Mouse (Mus musculus) liver, embryonic 12.5 days (tissue): Measurements from ENCODE around the gene Slc25a39. TPM values are rescaled to one million over a fixed set of nuclear protein-coding genes. Genes with fewer than 3 reads are reported as not detected.

ENCODE experiments used
- ATAC-seq: fragments of 200-750 bp; cut with Nextera tagmentation; 2 replicates; pipeline ENCODE4 v1.8.0; 2017; ENCODE audit warnings: moderate number of reproducible peaks, mild to moderate bottlenecking, moderate library complexity
- H3K27ac ChIP-seq: fragments of 300-500 bp; sonication (generic); 2 replicates; pipeline ENCODE4 v1.5.1; 2016; ENCODE audit warnings: mild to moderate bottlenecking
- H3K27me3 ChIP-seq: fragments of 300-500 bp; sonication (generic); replicated peaks from 2 replicates; pipeline ENCODE4 v1.6.1; 2016; ENCODE audit warnings: mild to moderate bottlenecking, moderate library complexity
- H3K36me3 ChIP-seq: fragments of 300-500 bp; sonication (generic); 2 replicates; pipeline ENCODE4 v1.6.1; 2016; ENCODE audit warnings: mild to moderate bottlenecking, moderate library complexity
- H3K4me1 ChIP-seq: fragments of 300-500 bp; sonication (generic); 2 replicates; pipeline ENCODE4 v1.6.1; 2016
- H3K4me2 ChIP-seq: fragments of 300-500 bp; sonication (generic); 2 replicates; pipeline ENCODE4 v1.6.1; 2016; ENCODE audit warnings: mild to moderate bottlenecking, moderate library complexity
- H3K4me3 ChIP-seq: fragments of 300-500 bp; sonication (generic); 2 replicates; pipeline ENCODE4 v1.5.1; 2016; ENCODE audit warnings: mild to moderate bottlenecking, moderate library complexity
- H3K9ac ChIP-seq: fragments of 300-500 bp; sonication (generic); 2 replicates; pipeline ENCODE4 v1.6.1; 2016; ENCODE audit warnings: mild to moderate bottlenecking, moderate library complexity
- H3K9me3 ChIP-seq: fragments of 300-500 bp; sonication (generic); replicated peaks from 2 replicates; pipeline ENCODE4 v1.6.1; 2016; ENCODE audit warnings: mild to moderate bottlenecking, moderate library complexity
- WGBS: fragments of 180-500 bp; shearing (Covaris S2); methylation state at CpG from one replicate; pipeline ENCODE4 v1.1.7; 2016; ENCODE audit not compliant: insufficient replicate concordance; 5-methylcytosine and 5-hydroxymethylcytosine counted together
- microRNA-seq: library from miRNA; unstranded; fragments of <30 nt; microRNA quantifications from one replicate; pipeline ENCODE4, GENCODE M21; 2017
- polyA plus RNA-seq: library from polyadenylated mRNA; unstranded; fragments of >200 nt; fragmentation: Nextera tagmentation; extraction: Ambion mirVana; gene quantifications from 2 replicates; pipeline ENCODE4 v1.2.1, GENCODE M21; 2016

Gene Slc25a39
- polyA plus RNA-seq, 1 experiment from 2014 or later: 367 TPM

DNA sequence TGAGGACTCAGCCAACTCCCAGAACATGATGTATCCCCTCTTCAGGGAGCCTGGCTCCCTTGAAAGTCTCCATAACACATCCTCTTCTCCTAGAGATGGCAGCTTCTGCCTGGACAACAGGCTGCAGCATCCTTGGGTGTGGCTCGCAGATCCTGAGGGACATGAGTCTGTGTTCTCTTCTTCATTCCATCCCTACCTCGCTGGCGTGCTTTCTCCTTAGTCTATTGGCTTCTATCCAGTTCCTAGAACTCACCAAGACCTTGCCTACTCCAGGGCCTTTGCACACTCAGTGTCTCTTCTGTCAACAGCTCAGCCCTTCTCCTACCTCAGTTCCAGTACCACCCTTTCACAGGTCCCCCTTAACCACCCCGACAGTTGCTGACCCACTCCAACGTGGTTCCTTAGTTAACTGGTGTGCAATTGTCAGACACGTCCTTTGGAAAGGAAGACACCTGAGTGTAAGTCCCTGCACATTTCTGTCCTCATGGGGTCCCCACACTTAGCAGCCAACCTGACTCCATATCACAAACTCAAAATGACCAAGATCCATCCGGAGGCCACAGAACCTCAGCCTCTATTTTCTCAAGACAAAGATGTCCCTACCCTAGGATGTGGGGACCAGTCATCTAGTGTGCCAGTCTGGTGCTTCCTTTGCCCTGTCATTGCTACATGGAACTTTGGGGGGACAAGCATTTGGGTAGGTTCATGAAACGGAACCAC is 45.8 kb downstream of the Slc25a39 start:
- Histone ChIP-seq H3K27me3 (peaks cover 55% of the 10 kb centered on the region), H3K36me3 (peaks cover 71% of the 10 kb centered on the region), H3K9ac (peak overlapping the region; percentile 98), H3K9me3 (no peaks in the 10 kb centered on the region), H3K4me3 (peak overlapping the region; percentile 83), H3K27ac (peak overlapping the region; percentile 98), H3K4me1 (peaks cover 80% of the 10 kb centered on the region), H3K4me2 (peak overlapping the region; percentile 75)
- no peak for ATAC-seq
- WGBS: 68% methylated on average over 8 of the region's 8 CpGs

GRCm38 (mm10) chr11:102358365-102358764 is 49.4 kb downstream of the Slc25a39 start:
- no peak for ATAC-seq
- Histone ChIP-seq H3K4me1 (peaks cover 86% of the 10 kb centered on the region), H3K36me3 (peaks cover 99% of the 10 kb centered on the region), H3K9ac (peak overlapping the region; percentile 98), H3K27ac (peak overlapping the region; percentile 98), H3K27me3 (peaks cover 80% of the 10 kb centered on the region), H3K4me2 (peak overlapping the region; percentile 75), H3K4me3 (peak overlapping the region; percentile 83), H3K9me3 (no peaks in the 10 kb centered on the region)
- WGBS: 58% methylated on average over 10 of the region's 10 CpGs

DNA sequence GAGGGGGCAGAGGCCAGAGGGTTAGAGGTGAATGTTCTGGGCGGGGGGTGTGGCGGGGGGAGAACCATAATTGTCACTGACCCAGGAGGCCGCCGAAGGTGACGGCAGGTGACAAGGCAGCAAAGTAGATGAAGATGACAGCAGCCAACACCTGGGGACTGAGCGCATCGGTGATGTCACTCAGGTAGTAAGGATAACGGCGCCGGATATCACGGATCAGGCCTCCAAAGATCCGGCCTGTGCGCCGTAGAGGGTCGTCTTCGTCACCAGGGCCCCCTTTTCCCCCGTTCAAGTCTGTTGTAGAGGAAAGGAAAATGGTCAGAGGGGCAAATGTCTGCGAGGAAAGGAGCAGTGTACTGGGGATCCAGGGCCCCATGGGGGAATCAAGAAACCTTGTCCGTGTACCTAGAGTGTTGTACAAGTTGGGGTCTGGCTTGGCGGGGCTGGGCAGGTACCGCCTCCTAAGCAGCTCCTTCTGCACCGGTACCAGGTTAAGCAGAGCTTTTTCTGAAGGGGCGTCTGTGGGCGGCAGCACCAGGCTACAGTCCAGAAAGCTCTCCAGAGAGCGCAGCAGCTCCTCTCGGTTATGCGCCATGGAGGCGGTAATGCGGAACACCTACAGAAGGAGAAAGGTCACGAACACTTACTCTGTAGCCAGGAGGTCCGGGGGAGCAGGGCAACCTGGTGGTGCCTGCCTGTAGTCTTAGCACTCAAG is 51.0 kb downstream of the Slc25a39 start:
- ATAC-seq: no peak
- H3K27ac ChIP-seq: peak overlapping the region; percentile 98
- peaks cover 84% of the 10 kb centered on the region for H3K27me3 ChIP-seq

DNA sequence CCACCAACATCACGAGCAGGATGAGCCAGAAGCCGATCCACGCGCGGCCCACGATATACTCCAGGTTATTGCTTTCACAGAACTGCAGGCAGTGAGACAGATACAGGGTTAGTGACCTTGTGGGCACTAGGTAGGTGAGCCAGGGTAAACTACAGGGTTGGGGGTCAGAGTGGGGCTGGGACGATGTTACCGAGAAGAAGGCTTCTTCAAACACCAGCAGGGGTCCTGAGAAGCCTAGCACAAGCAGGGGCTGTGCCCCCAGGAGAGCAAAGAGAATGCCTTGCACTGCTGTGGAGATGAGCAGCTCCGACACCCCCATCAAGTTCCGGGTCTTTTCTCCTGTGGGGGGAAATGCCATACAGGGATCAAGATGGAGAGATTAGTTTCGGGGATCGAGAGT is 51.6 kb downstream of the Slc25a39 start:
- peaks cover 89% of the 10 kb centered on the region for H3K4me1 ChIP-seq

More for the DNA sequence above, 51.0 kb downstream of the Slc25a39 start:
- no peaks in the 10 kb centered on the region for H3K9me3 ChIP-seq
- WGBS: 54% methylated on average over 31 of the region's 31 CpGs
- peaks cover 91% of the 10 kb centered on the region for H3K4me1 ChIP-seq
- H3K36me3 ChIP-seq: peaks cover 100% of the 10 kb centered on the region
- peak overlapping the region; percentile 83 for H3K4me3 ChIP-seq
- peak overlapping the region; percentile 75 for H3K4me2 ChIP-seq
- H3K9ac ChIP-seq: peak overlapping the region; percentile 98

DNA sequence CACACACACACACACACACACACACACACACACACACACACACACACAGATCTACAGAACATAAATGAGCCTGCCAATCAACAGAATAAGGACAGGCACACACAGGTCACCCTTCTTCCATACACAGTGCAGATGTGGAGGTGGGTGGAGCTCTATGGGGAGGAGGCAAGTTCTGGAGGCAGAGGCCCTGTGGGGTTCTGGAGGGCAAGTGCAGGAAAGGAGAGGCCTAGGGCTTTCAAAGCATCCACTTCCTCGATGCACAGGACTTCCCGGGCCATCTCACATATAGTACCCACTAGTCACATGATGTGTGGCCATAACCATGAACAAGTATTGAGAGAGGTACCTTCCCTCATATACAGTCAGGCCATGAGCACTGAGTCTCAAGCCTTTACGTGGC is 52.2 kb downstream of the Slc25a39 start:
- H3K4me1 ChIP-seq: peaks cover 89% of the 10 kb centered on the region
- peak overlapping the region; percentile 75 for H3K4me2 ChIP-seq
- peaks cover 100% of the 10 kb centered on the region for H3K36me3 ChIP-seq
- no peak overlapping the region for H3K4me3 ChIP-seq
- 0 out of 2 replicates have a peak overlapping the region, but pooled peaks have one; percentile 24 for H3K9ac ChIP-seq
- WGBS: 65% methylated on average over 3 of the region's 3 CpGs
- H3K27ac ChIP-seq: peak overlapping the region; percentile 98
- peak; percentile 43 for ATAC-seq
- peaks cover 83% of the 10 kb centered on the region for H3K27me3 ChIP-seq
- H3K9me3 ChIP-seq: no peaks in the 10 kb centered on the region

More for the DNA sequence above, 51.6 kb downstream of the Slc25a39 start:
- H3K36me3 ChIP-seq: peaks cover 100% of the 10 kb centered on the region
- peak overlapping the region; percentile 75 for H3K4me2 ChIP-seq
- H3K9ac ChIP-seq: peak overlapping the region; percentile 98; the same call in 1 of the 2 replicates
- no peak for ATAC-seq
- H3K27me3 ChIP-seq: peaks cover 83% of the 10 kb centered on the region
- peak overlapping the region; percentile 98 for H3K27ac ChIP-seq
- peak overlapping the region; percentile 83 for H3K4me3 ChIP-seq
- no peaks in the 10 kb centered on the region for H3K9me3 ChIP-seq
- WGBS: 77% methylated on average over 12 of the region's 12 CpGs

DNA sequence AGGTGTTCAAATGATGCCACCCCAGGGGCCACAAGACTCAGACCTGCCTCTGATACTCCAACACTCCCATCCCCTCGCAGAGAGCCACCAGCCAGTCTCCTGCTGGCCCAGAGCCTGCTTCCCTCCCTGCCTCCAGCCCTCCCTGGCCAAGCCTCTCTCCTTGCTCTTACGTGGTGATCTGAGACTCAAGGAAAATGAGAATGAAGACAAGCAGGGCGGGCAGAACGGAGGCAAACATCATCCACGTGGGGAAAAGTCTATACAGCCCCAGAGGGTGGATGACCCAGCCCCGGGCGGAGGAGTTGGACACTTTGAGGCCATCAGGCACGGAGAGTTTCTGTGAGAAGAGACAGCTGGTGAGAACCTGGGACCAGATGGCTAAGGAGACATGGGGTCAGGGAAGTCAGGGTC is 54.7 kb downstream of the Slc25a39 start:
- peak overlapping the region; percentile 25 for H3K4me2 ChIP-seq
- ATAC-seq: no peak
- peak overlapping the region; percentile 6; the same call in 1 of the 2 replicates for H3K4me3 ChIP-seq
- WGBS: 47% methylated on average over 8 of the region's 8 CpGs
- peak overlapping the region; percentile 8; the same call in 1 of the 2 replicates for H3K9ac ChIP-seq
- H3K9me3 ChIP-seq: no peaks in the 10 kb centered on the region
- H3K36me3 ChIP-seq: peaks cover 94% of the 10 kb centered on the region
- peak overlapping the region; percentile 69 for H3K27ac ChIP-seq
- H3K27me3 ChIP-seq: peaks cover 63% of the 10 kb centered on the region
- H3K4me1 ChIP-seq: peaks cover 69% of the 10 kb centered on the region

Small RNA genes lying within 50 kb of the gene (microRNA-seq; reads per million reads assigned to microRNA genes)
- gene Mir6930: not detected

Other genes with a start within 250 kb of the Slc25a39 start
- 84.3 and 85.8 TPM in 2 replicates for gene Lsm12, start 222.7 kb downstream of the Slc25a39 start, polyA plus RNA-seq
- gene G6pc3, start 218.3 kb downstream of the Slc25a39 start, polyA plus RNA-seq: 18.0 and 19.7 TPM in 2 replicates
- gene Hdac5, start 177.8 kb downstream of the Slc25a39 start, polyA plus RNA-seq: 21.7 and 23.1 TPM in 2 replicates
- 19.5 and 19.7 TPM in 2 replicates for gene BC030867, start 159.1 kb downstream of the Slc25a39 start, polyA plus RNA-seq
- 0.05 TPM in 1 of 2 replicates, not detected in the other for gene Asb16, start 139.2 kb downstream of the Slc25a39 start, polyA plus RNA-seq
- 28.4 and 28.9 TPM in 2 replicates for gene Tmub2, start 123.0 kb downstream of the Slc25a39 start, polyA plus RNA-seq
- 7.3 and 7.5 TPM in 2 replicates for gene Atxn7l3, start 111.3 kb downstream of the Slc25a39 start, polyA plus RNA-seq
- 97.2 and 98.8 TPM in 2 replicates for gene Ubtf, start 88.2 kb downstream of the Slc25a39 start, polyA plus RNA-seq
- 913 and 972 TPM in 2 replicates for gene Slc4a1, start 41.7 kb downstream of the Slc25a39 start, polyA plus RNA-seq
- gene Rundc3a, start 14.5 kb downstream of the Slc25a39 start, polyA plus RNA-seq: 1.9 and 2.1 TPM in 2 replicates
- 55.8 and 58.1 TPM in 2 replicates for gene Grn, start 22.4 kb upstream of the Slc25a39 start, polyA plus RNA-seq
- 1.3 and 1.9 TPM in 2 replicates for gene Fam171a2, start 39.7 kb upstream of the Slc25a39 start, polyA plus RNA-seq
- 82.1 and 88.2 TPM in 2 replicates for gene Itga2b, start 62.2 kb upstream of the Slc25a39 start, polyA plus RNA-seq
- 25.8 and 26.5 TPM in 2 replicates for gene Gpatch8, start 148.4 kb upstream of the Slc25a39 start, polyA plus RNA-seq
- 0.51 and 0.96 TPM in 2 replicates for gene Gm11627, start 171.5 kb upstream of the Slc25a39 start, polyA plus RNA-seq
- 3.5 and 4.7 TPM in 2 replicates for gene Fzd2, start 196.4 kb upstream of the Slc25a39 start, polyA plus RNA-seq